Mouse (Mus musculus) cerebellum, adult 2 months (tissue): ENCODE results near the gene Gpr61.

ENCODE experiments used
- CTCF ChIP-seq: fragments of 200-500 bp; IDR thresholded peaks from 2 replicates; pipeline ENCODE4 v1.5.1; 2011; ENCODE audit warnings: low read depth, mild to moderate bottlenecking, control low read depth, low read length, moderate library complexity, borderline replicate concordance; ENCODE audit not compliant: insufficient read depth
- POLR2A ChIP-seq: fragments of 200-500 bp; IDR thresholded peaks from 2 replicates; pipeline ENCODE4 v1.6.1; 2011; ENCODE audit warnings: low read length, control low read depth, borderline replicate concordance; ENCODE audit not compliant: insufficient read depth

- TF ChIP-seq POLR2A (no peak), CTCF (no peak)
Measured at GRCm38 (mm10) chr3:108185460-108186097, 30.9 kb upstream of the Gpr61 start.
